Mouse (Mus musculus): ENCODE results near the gene Fkbp10.

DNA sequence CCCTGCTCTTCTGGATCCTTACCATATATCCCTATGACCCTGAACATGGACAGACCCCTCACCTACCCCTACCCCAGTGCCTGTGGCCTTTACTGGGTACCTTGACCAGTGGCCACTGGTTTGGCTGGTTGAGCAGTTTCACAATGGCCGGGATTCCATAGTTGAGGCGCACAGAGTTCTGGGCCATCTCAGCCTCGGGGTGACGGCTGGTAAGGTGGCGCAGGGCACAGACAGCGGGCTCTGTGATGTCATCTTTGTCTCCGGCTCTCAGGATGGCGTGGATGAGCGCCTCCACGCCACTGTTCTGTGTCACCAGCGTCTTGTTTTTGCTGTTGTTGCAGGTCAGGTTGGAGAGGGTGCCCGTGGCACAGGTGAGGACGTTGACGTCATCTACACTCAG, 37.5 kb upstream of the Fkbp10 start:
- no peak for TF ChIP-seq CTCF (IDR thresholded peaks at IDR 0.05; ENCODE audit: extremely low read depth, insufficient read length, insufficient replicate concordance, low read depth, low read length)
- TF ChIP-seq POLR2A (IDR thresholded peaks at IDR 0.05; ENCODE audit: low read depth, low read length) = no peak
